Mouse (Mus musculus) C2C12 (cell line): ENCODE results near the gene Antxr1. TPM values are rescaled to one million over a fixed set of nuclear protein-coding genes. Genes with fewer than 3 reads are reported as not detected.

Experiments
- H3K27me3 ChIP-seq: one replicate; pipeline ENCODE4 v1.6.1; 2011; ENCODE audit not compliant: control insufficient read depth, insufficient read depth, insufficient read length
- H3K36me3 ChIP-seq: one replicate; pipeline ENCODE4 v1.6.1; 2011; ENCODE audit not compliant: control insufficient read depth, insufficient read depth
- H3K4me3 ChIP-seq: one replicate; pipeline ENCODE4 v1.5.1; 2011; ENCODE audit warnings: mild to moderate bottlenecking, control low read depth; ENCODE audit not compliant: poor library complexity, insufficient read depth, severe bottlenecking
- H3K79me2 ChIP-seq: one replicate; pipeline ENCODE4 v1.6.1; 2011; ENCODE audit not compliant: control insufficient read depth, insufficient read depth
- H3K79me3 ChIP-seq: one replicate; pipeline ENCODE4 v1.6.1; 2011; ENCODE audit warnings: low read depth, control low read depth
- H3ac ChIP-seq: one replicate; pipeline ENCODE3; 2011; ENCODE audit warnings: low read depth; ENCODE audit not compliant: control insufficient read depth, insufficient read length
- CEBPB ChIP-seq: IDR thresholded peaks from one replicate; pipeline ENCODE4 v1.6.1; 2011; ENCODE audit warnings: low read depth, mild to moderate bottlenecking, control low read depth, moderate library complexity
- CTCF ChIP-seq: IDR thresholded peaks from one replicate; pipeline ENCODE4 v1.5.1; 2011; ENCODE audit not compliant: control insufficient read depth, insufficient read depth, insufficient read length
- FOSL1 ChIP-seq: IDR thresholded peaks from one replicate; pipeline ENCODE4 v1.8.0; 2011; ENCODE audit warnings: mild to moderate bottlenecking, low read length; ENCODE audit not compliant: poor library complexity, insufficient read depth, severe bottlenecking
- MAX ChIP-seq: IDR thresholded peaks from one replicate; pipeline ENCODE4 v1.6.1; 2011; ENCODE audit warnings: mild to moderate bottlenecking, control low read depth
- MYOD1 ChIP-seq: IDR thresholded peaks from one replicate; pipeline ENCODE4 v1.6.1; 2011; ENCODE audit warnings: low read depth; ENCODE audit not compliant: control insufficient read depth, insufficient read length
- MYOG ChIP-seq: IDR thresholded peaks from one replicate; pipeline ENCODE4 v1.6.1; 2011; ENCODE audit not compliant: control insufficient read depth, insufficient read length; ENCODE audit errors: extremely low read depth
- USF1 ChIP-seq: IDR thresholded peaks from one replicate; pipeline ENCODE4 v1.6.1; 2011; ENCODE audit warnings: low read depth, mild to moderate bottlenecking, control low read depth, moderate library complexity
- polyA plus RNA-seq: library from polyadenylated mRNA; unstranded; fragments of >200 nt; fragmentation: generic; extraction: Trizol; gene quantifications from one replicate; pipeline ENCODE4 v1.2.1, GENCODE M21; 2012; ENCODE audit warnings: missing spikeins

Antxr1 gene
- polyA plus RNA-seq, 1 experiment: 12.5 TPM

DNA sequence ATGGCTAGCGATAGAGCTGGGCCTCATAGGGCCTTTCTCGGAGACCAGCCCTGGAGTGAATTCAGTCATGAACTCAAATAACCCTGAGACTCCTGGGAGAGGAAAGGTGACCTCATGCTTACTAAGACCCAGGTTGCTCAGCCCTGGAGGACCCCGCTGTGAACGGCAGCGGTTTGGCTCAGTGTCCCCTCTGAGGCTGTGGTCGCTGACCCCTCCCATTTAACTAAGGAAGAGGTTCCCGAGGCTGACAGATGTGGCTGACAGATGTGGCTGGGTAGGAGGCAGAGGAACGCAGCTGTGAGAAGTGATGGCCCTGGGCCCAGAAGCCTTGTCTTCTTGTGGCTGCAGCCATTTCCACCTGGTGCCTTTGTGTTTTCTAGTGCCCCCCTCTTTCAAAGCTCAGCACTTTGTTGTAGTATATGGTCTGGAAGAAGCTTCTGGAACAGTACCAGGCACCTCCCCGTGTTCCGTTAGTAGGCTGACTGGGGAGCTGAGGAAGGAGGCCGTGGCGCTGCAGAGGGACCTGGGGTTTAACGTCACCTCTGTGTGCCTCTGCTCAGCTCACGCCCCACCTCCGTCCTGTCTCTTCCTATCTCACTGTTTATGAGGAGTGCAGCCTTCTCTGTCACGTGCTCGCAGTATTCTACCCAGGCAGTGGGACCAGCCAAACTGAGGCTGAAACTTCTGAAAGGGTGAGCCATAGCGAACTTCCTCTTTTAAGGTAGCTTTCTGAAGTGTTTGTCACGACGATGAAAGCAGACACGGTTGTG is 183.0 kb downstream of the Antxr1 start:
- Histone ChIP-seq H3K4me3 (no peak overlapping the region), H3K36me3 (no peaks in the 10 kb centered on the region), H3K79me3 (no peaks in the 10 kb centered on the region), H3K27me3 (no peaks in the 10 kb centered on the region), H3ac (peak overlapping the region; percentile 14), H3K79me2 (no peaks in the 10 kb centered on the region)
- TF ChIP-seq CEBPB (peak; percentile 11), USF1 (peak; percentile 55), MYOD1 (peak; percentile 94), MYOG (no peak), FOSL1 (peak; percentile 55), CTCF (no peak), MAX (peak; percentile 19)

DNA sequence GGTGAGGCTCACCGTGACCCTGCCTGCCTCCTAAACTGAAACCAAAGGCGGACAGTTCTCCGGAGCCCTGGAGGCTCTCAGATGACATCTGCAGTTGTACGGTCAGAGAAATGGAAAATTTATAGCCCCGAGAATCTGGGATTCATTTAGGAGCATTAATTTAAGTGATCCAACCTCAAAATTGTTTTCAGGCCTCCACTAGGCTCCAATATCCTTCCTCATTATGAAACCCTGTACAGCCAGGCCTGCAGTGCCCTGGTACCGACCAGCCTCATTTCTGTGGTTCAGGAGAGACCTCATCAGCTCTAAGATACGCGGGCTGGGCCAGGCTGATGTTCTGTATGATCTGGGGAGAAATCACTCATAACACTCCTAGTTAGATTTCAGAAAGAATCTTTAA is 184.2 kb downstream of the Antxr1 start:
- Histone ChIP-seq H3K4me3 (no peak overlapping the region), H3K27me3 (no peaks in the 10 kb centered on the region), H3ac (no peak overlapping the region), H3K79me3 (no peaks in the 10 kb centered on the region), H3K79me2 (no peaks in the 10 kb centered on the region), H3K36me3 (no peaks in the 10 kb centered on the region)
- TF ChIP-seq MYOG (no peak), CTCF (no peak), CEBPB (no peak), MAX (no peak), USF1 (no peak), FOSL1 (no peak)

DNA sequence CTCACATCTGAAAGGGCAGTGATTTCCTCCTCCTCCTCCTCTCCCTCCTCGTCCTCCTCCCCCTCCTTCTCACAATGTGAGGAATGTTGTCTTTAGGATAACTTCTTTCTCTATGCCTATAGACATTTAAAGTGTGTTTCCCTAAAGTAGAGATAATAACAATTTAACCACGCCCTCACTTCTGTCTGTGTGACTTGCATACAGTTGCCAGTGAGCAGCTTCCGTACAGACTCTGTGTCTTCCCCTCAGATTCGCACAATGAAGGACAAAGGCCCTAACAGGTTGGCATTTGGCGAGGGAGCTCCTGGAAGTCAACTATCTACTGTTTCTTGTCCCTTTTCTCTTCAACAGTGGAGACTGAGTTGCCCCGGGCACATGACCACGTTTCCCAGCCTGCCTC is 185.2 kb downstream of the Antxr1 start:
- Histone ChIP-seq H3K4me3 (no peak overlapping the region), H3K79me2 (no peaks in the 10 kb centered on the region), H3ac (no peak overlapping the region), H3K36me3 (no peaks in the 10 kb centered on the region), H3K79me3 (no peaks in the 10 kb centered on the region), H3K27me3 (no peaks in the 10 kb centered on the region)
- TF ChIP-seq FOSL1 (no peak), USF1 (no peak), CEBPB (no peak), MYOD1 (no peak), CTCF (no peak), MYOG (no peak), MAX (no peak)

DNA sequence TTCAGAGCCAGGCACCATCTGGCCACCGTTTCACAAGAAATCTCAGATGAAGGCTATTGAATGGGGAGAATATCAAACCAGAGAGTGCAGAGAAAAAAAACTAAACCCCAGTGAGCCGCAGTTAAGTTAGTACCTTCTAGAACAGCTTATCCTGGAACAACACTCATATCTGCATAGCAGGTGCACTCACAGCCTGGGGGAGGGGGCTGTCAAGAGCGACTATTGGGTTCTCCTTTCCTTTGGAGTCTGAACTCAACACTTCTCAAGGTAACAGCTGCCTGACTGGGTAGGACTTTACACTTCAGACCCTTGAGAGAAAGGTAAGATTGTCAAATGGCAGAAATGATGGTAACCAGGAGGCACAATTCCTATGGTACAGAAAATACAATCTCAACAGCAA is 187.7 kb downstream of the Antxr1 start:
- H3K79me2 ChIP-seq: no peaks in the 10 kb centered on the region
- H3K36me3 ChIP-seq: no peaks in the 10 kb centered on the region
- no peaks in the 10 kb centered on the region for H3K79me3 ChIP-seq
- H3ac ChIP-seq: no peak overlapping the region
- TF ChIP-seq MYOG (no peak), CTCF (no peak), CEBPB (no peak), MYOD1 (no peak), MAX (no peak), FOSL1 (no peak), USF1 (no peak)
- no peak overlapping the region for H3K4me3 ChIP-seq
- no peaks in the 10 kb centered on the region for H3K27me3 ChIP-seq

DNA sequence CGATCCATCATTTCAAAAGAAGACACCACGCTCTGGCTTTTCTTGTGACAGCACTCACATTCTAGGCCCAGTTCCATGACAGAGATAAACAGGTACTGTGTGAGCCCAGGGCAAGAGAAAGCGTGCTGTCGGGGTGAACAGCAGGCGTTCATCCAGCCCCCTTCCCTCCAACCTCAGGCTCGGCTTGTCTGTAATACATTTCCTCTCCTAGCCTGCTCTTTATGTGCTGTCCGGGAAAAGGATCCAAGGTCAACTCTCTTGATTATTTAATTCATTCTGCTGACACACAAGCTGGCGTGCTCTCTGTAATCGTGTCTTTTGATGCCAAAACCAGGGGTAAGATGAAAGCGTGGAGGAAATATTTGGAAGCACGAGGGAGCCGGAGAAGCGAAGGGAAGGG is 192.0 kb downstream of the Antxr1 start:
- Histone ChIP-seq H3K79me2 (no peaks in the 10 kb centered on the region), H3K79me3 (no peaks in the 10 kb centered on the region), H3K27me3 (no peaks in the 10 kb centered on the region), H3ac (no peak overlapping the region), H3K4me3 (no peak overlapping the region), H3K36me3 (no peaks in the 10 kb centered on the region)
- TF ChIP-seq CEBPB (no peak), MYOD1 (no peak), USF1 (no peak), MYOG (no peak), FOSL1 (no peak)

DNA sequence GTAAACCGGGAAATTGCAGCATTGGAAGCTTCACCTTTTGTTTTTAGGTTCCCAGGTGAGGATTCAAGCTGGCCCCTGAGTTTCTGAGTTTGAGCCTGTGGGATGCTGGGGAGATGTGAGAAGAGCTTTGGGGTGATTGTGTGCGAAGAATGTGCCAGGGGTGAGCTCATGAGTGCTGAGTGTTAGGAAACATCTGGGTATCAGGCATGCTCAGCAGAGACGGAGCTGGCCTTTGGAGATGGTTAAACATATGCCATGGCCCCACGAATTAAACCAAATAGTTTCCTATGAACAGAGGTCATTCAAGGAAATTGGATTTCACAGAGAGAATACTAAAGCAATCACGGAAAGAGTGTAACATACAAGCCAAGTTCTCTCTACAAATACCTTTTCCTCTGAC is 193.4 kb downstream of the Antxr1 start:
- Histone ChIP-seq H3K79me3 (no peaks in the 10 kb centered on the region), H3ac (no peak overlapping the region), H3K27me3 (no peaks in the 10 kb centered on the region), H3K4me3 (no peak overlapping the region), H3K36me3 (no peaks in the 10 kb centered on the region), H3K79me2 (no peaks in the 10 kb centered on the region)
- no peak for TF ChIP-seq MYOD1
- TF ChIP-seq USF1: no peak
- TF ChIP-seq CTCF: no peak
- no peak for TF ChIP-seq MYOG
- no peak for TF ChIP-seq MAX
- no peak for TF ChIP-seq CEBPB
- no peak for TF ChIP-seq FOSL1
